Mouse (Mus musculus) olfactory bulb, adult 2 months (tissue): ENCODE measurements at regions not wholly inside any gene's neighbourhood (a gene's known extent, or its start where the extent isn't known, plus 50 kb on each side); places are given as distances from the start of the nearest gene placed in this dataset.

ENCODE experiments used
- CTCF ChIP-seq: fragments of 200-500 bp; IDR thresholded peaks from 2 replicates; pipeline ENCODE4 v1.5.1; 2012; ENCODE audit warnings: low read depth, mild to moderate bottlenecking, low read length, moderate library complexity; ENCODE audit not compliant: insufficient read depth
- POLR2A ChIP-seq: fragments of 200-500 bp; IDR thresholded peaks from 2 replicates; pipeline ENCODE4 v1.6.1; 2012; ENCODE audit warnings: mild to moderate bottlenecking, low read depth, low read length, moderate library complexity; ENCODE audit not compliant: insufficient read depth

DNA sequence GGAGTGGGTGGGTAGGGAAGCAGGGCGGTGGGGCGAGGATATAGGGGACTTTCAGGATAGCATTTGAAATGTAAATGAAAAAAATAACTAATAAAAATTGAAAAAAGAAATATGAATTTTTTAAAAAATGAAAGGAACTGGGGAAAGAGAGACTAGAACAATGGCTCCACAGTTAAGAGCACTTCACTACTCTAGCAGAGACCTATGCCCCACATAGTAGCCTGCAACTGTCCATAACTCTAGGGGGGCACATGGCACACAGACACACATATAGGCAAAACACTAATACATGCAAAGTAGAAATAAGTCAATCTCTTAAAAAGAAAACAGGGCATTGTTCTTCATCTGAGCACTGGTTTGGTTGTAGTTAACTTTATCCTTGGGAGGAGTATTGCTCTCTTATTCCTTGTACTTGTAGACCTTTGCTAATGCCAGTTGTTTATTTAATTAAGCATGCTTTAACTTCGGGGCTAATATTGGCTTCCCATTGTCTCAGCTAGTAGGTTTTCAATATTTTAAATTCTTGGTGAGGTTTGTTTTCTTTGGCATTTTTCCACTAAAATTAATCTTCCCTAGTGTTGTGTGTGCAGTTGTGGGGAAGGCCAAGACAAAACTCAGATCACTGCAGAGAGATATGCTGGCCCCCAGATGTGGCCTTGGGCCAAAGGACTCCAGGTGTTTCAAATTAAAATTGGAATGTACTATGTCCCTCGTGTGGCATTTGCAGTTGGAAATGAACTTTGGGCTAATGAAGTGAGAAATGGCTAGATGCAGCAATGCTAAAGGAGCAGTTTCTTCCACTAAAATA is 117.4 kb downstream of the Rfpl4b start:
- TF ChIP-seq CTCF, result no peak
- no peak for TF ChIP-seq POLR2A
